Mouse (Mus musculus) embryonic facial prominence, embryonic 11.5 days (tissue): Measurements from ENCODE around the gene Ak2. TPM values are rescaled to one million over a fixed set of nuclear protein-coding genes. Genes with fewer than 3 reads are reported as not detected.

Source experiments
- ATAC-seq: fragments of 200-750 bp; cut with Nextera tagmentation; replicated peaks from 2 replicates; pipeline ENCODE4 v1.8.0; 2017; ENCODE audit warnings: low read depth; ENCODE audit not compliant: insufficient number of reproducible peaks, low FRiP score, low TSS enrichment
- DNase-seq: peaks from one replicate; pipeline ENCODE4 v3.0.0-alpha.2; 2015; ENCODE audit warnings: low spot score
- H3K27ac ChIP-seq: fragments of 300-500 bp; sonication (generic); replicated peaks from 2 replicates; pipeline ENCODE4 v1.5.1; 2014; ENCODE audit warnings: mild to moderate bottlenecking, low read depth, low read length, control low read depth
- H3K27me3 ChIP-seq: fragments of 300-500 bp; sonication (generic); 2 replicates; pipeline ENCODE4 v1.6.1; 2014; ENCODE audit warnings: mild to moderate bottlenecking, low read length, moderate library complexity, mixed read lengths; ENCODE audit not compliant: control insufficient read depth, insufficient read depth
- H3K36me3 ChIP-seq: fragments of 300-500 bp; sonication (generic); replicated peaks from 2 replicates; pipeline ENCODE4 v1.6.1; 2014; ENCODE audit warnings: low read depth, mild to moderate bottlenecking, low read length, moderate library complexity, mixed read lengths; ENCODE audit not compliant: control insufficient read depth, insufficient read depth
- H3K4me1 ChIP-seq: fragments of 300-500 bp; sonication (generic); 2 replicates; pipeline ENCODE4 v1.6.1; 2014; ENCODE audit warnings: low read length, mixed read lengths; ENCODE audit not compliant: control insufficient read depth, insufficient read depth
- H3K4me2 ChIP-seq: fragments of 300-500 bp; sonication (generic); 2 replicates; pipeline ENCODE4 v1.6.1; 2014; ENCODE audit warnings: low read depth, mild to moderate bottlenecking, control low read depth, low read length, moderate library complexity
- H3K4me3 ChIP-seq: fragments of 300-500 bp; sonication (generic); 2 replicates; pipeline ENCODE4 v1.5.1; 2014; ENCODE audit warnings: low read depth, low read length, control low read depth
- H3K9ac ChIP-seq: fragments of 300-500 bp; sonication (generic); replicated peaks from 2 replicates; pipeline ENCODE4 v1.6.1; 2014; ENCODE audit warnings: mild to moderate bottlenecking, control low read depth, low read length
- H3K9me3 ChIP-seq: fragments of 300-500 bp; sonication (generic); replicated peaks from 2 replicates; pipeline ENCODE4 v1.6.1; 2016; ENCODE audit warnings: mild to moderate bottlenecking, low read length, inconsistent platforms, mixed read lengths; ENCODE audit not compliant: control insufficient read depth
- WGBS: fragments of 180-500 bp; shearing (Covaris S2); extraction: QIAGEN DNeasy Blood & Tissue Kit; methylation state at CpG from one replicate; pipeline ENCODE4 v1.1.7; 2014; 5-methylcytosine and 5-hydroxymethylcytosine counted together
- polyA plus RNA-seq: library from polyadenylated mRNA; unstranded; fragments of >200 nt; fragmentation: Nextera tagmentation; extraction: Ambion mirVana; gene quantifications from 2 replicates; pipeline ENCODE4 v1.2.1, GENCODE M21; 2014

Gene Ak2
- polyA plus RNA-seq, 1 experiment from 2014 or later = 154 TPM

GRCm38 (mm10) chr4:129019788-129020187 is 28.0 kb downstream of the Ak2 start:
- no peak overlapping the region for H3K27ac ChIP-seq
- H3K4me3 ChIP-seq = no peak overlapping the region
- DNase-seq = no peak
- no peaks in the 10 kb centered on the region for H3K27me3 ChIP-seq
- no peak for ATAC-seq
- WGBS = 81% methylated on average over 9 of the region's 9 CpGs
- no peaks in the 10 kb centered on the region for H3K4me1 ChIP-seq
- H3K9me3 ChIP-seq = no peaks in the 10 kb centered on the region
- no peaks in the 10 kb centered on the region for H3K36me3 ChIP-seq
- H3K4me2 ChIP-seq = no peak overlapping the region
- no peak overlapping the region for H3K9ac ChIP-seq

- DNase-seq (no peak), ATAC-seq (no peak)
- H3K4me1 ChIP-seq = no peaks in the 10 kb centered on the region
- no peak overlapping the region for H3K4me3 ChIP-seq
- H3K36me3 ChIP-seq = no peaks in the 10 kb centered on the region
- no peak overlapping the region for H3K9ac ChIP-seq
- no peak overlapping the region for H3K27ac ChIP-seq
- H3K9me3 ChIP-seq = no peaks in the 10 kb centered on the region
- no peaks in the 10 kb centered on the region for H3K27me3 ChIP-seq
- no peak overlapping the region for H3K4me2 ChIP-seq
- WGBS = 75% methylated on average over 6 of the region's 6 CpGs
These were observed 28.7 kb downstream of the Ak2 start for GRCm38 (mm10) chr4:129020454-129020853.

GRCm38 (mm10) chr4:129021426-129021825 is 29.7 kb downstream of the Ak2 start:
- ATAC-seq (no peak), DNase-seq (no peak)
- Histone ChIP-seq H3K9ac (no peak overlapping the region), H3K4me2 (no peak overlapping the region), H3K36me3 (no peaks in the 10 kb centered on the region), H3K9me3 (no peaks in the 10 kb centered on the region), H3K27ac (no peak overlapping the region), H3K27me3 (no peaks in the 10 kb centered on the region), H3K4me1 (no peaks in the 10 kb centered on the region), H3K4me3 (no peak overlapping the region)
- 88% methylated on average over 3 of the region's 3 CpGs for WGBS

GRCm38 (mm10) chr4:129021886-129022285 is 30.1 kb downstream of the Ak2 start:
- no peak overlapping the region for H3K4me3 ChIP-seq
- H3K27me3 ChIP-seq = no peaks in the 10 kb centered on the region
- no peaks in the 10 kb centered on the region for H3K9me3 ChIP-seq
- H3K4me2 ChIP-seq = no peak overlapping the region
- no peak for DNase-seq
- H3K4me1 ChIP-seq = no peaks in the 10 kb centered on the region
- H3K9ac ChIP-seq = no peak overlapping the region
- H3K27ac ChIP-seq = no peak overlapping the region
- no peak for ATAC-seq
- WGBS = 78% methylated on average over 4 of the region's 4 CpGs
- no peaks in the 10 kb centered on the region for H3K36me3 ChIP-seq

- 81% methylated on average over 6 of the region's 6 CpGs for WGBS
- Histone ChIP-seq H3K4me2 (no peak overlapping the region), H3K27ac (no peak overlapping the region), H3K4me1 (no peaks in the 10 kb centered on the region), H3K9ac (no peak overlapping the region), H3K4me3 (no peak overlapping the region), H3K27me3 (no peaks in the 10 kb centered on the region), H3K9me3 (no peaks in the 10 kb centered on the region), H3K36me3 (no peaks in the 10 kb centered on the region)
- DNase-seq = no peak
- no peak for ATAC-seq
These were observed 32.1 kb downstream of the Ak2 start for GRCm38 (mm10) chr4:129023884-129024283.

GRCm38 (mm10) chr4:129024775-129025174 is 33.0 kb downstream of the Ak2 start:
- H3K27me3 ChIP-seq = no peaks in the 10 kb centered on the region
- H3K36me3 ChIP-seq = no peaks in the 10 kb centered on the region
- H3K9me3 ChIP-seq = no peaks in the 10 kb centered on the region
- no peak overlapping the region for H3K4me3 ChIP-seq
- 77% methylated on average over 6 of the region's 6 CpGs for WGBS
- no peak for DNase-seq
- no peak for ATAC-seq
- no peaks in the 10 kb centered on the region for H3K4me1 ChIP-seq
- no peak overlapping the region for H3K9ac ChIP-seq
- no peak overlapping the region for H3K4me2 ChIP-seq
- H3K27ac ChIP-seq = no peak overlapping the region

- no peak overlapping the region for H3K9ac ChIP-seq
- 98% methylated on average over 3 of the region's 3 CpGs for WGBS
- no peaks in the 10 kb centered on the region for H3K27me3 ChIP-seq
- H3K36me3 ChIP-seq = no peaks in the 10 kb centered on the region
- DNase-seq = no peak
- no peaks in the 10 kb centered on the region for H3K4me1 ChIP-seq
- H3K27ac ChIP-seq = no peak overlapping the region
- ATAC-seq = no peak
- H3K9me3 ChIP-seq = no peaks in the 10 kb centered on the region
- H3K4me3 ChIP-seq = no peak overlapping the region
- H3K4me2 ChIP-seq = no peak overlapping the region
These were observed 33.9 kb downstream of the Ak2 start for GRCm38 (mm10) chr4:129025707-129026106.

- no peak for DNase-seq
- Histone ChIP-seq H3K4me2 (no peak overlapping the region), H3K36me3 (no peaks in the 10 kb centered on the region), H3K4me1 (no peaks in the 10 kb centered on the region), H3K9me3 (no peaks in the 10 kb centered on the region), H3K4me3 (no peak overlapping the region), H3K27me3 (no peaks in the 10 kb centered on the region), H3K27ac (no peak overlapping the region), H3K9ac (no peak overlapping the region)
- 84% methylated on average over 4 of the region's 4 CpGs for WGBS
- no peak for ATAC-seq
These were observed 39.0 kb downstream of the Ak2 start for GRCm38 (mm10) chr4:129030746-129031145.
